Mouse (Mus musculus): ENCODE data around the gene Dpf3. TPM values are rescaled to one million over a fixed set of nuclear protein-coding genes. Genes with fewer than 3 reads are reported as not detected.
A peak's percentile ranks its signal among the peaks of the same experiment; 100 is the strongest.

Dpf3 gene
- total and polyA plus RNA-seq, 2 experiments from 2014 or later: 14.3 to 31.7 TPM

DNA sequence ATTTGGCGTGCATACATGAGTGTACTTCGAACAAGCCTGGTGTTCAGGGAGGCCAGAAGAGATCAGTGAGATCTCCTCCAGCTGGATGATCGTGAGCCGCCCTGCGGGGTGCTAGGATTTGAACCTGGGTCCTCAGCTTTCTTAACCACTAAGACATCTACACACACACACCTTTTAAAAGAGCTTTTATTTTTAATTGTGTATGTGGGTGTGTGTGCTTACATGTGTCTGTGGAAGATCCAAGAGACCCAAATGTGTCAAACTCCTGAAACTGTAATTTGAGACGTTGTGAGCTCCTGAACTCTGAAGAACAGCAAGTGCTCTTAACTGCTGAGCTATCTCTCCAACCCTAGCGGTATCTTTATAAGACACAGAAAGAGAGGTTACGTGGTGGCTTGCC lies 33.6 kb upstream of the Dpf3 start:
- DNase-seq (ENCODE audit: low spot score) (no peak), ATAC-seq (ENCODE audit: low FRiP score) (no peak)
- Histone ChIP-seq H3K4me3 (ENCODE audit: low read depth, low read length) (peak overlapping the region; percentile 61), H3K4me1 (ENCODE audit: insufficient read depth, low read length) (peaks cover 2% of the 10 kb centered on the region; the same call in 1 of the 2 replicates), H3K27ac (ENCODE audit: low read depth, low read length) (no peak overlapping the region), H3K27me3 (ENCODE audit: insufficient read depth, low read length) (no peaks in the 10 kb centered on the region), H3K36me3 (ENCODE audit: insufficient read depth, low read length) (peaks cover 2% of the 10 kb centered on the region; the same call in 1 of the 2 replicates), H3K4me2 (ENCODE audit: low read depth, low read length, poor library complexity, severe bottlenecking) (peak overlapping the region; percentile 57), H3K9ac (replicated peaks; ENCODE audit: low read length, poor library complexity, severe bottlenecking) (peak overlapping the region; percentile 74), H3K9me3 (ENCODE audit: low read length) (no peaks in the 10 kb centered on the region)
- TF ChIP-seq CTCF (IDR thresholded peaks at IDR 0.05): no peak
- WGBS: 47% methylated on average over 8 of the region's 8 CpGs

GRCm38 (mm10) chr12:83520311-83520890 lies 32.9 kb upstream of the Dpf3 start, which contains the start of gene Dcaf4:
TSS of gene Dcaf4 (plus strand) at chr12:83520466.
- DNase-seq (ENCODE audit: low spot score): peak; percentile 98
- Histone ChIP-seq H3K27me3 (ENCODE audit: insufficient read depth, low read length) (no peaks in the 10 kb centered on the region), H3K4me3 (ENCODE audit: low read depth, low read length) (peak within 1 kb of the TSS; percentile 61), H3K4me2 (ENCODE audit: low read depth, low read length, poor library complexity, severe bottlenecking) (peak within 1 kb of the TSS; percentile 57), H3K27ac (ENCODE audit: low read depth, low read length) (peak within 1 kb of the TSS; percentile 55), H3K4me1 (ENCODE audit: insufficient read depth, low read length) (peaks cover 2% of the 10 kb centered on the region; the same call in 1 of the 2 replicates), H3K9me3 (ENCODE audit: low read length) (no peaks in the 10 kb centered on the region), H3K36me3 (ENCODE audit: insufficient read depth, low read length) (no peaks in the 10 kb centered on the region), H3K9ac (replicated peaks; ENCODE audit: low read length, poor library complexity, severe bottlenecking) (peak within 1 kb of the TSS; percentile 74)
- WGBS: under 1% methylated on average over 32 of the region's 32 CpGs
- peak; percentile 51 for TF ChIP-seq CTCF (IDR thresholded peaks at IDR 0.05)
- ATAC-seq (ENCODE audit: low FRiP score): peak; percentile 99

- WGBS: 89% methylated on average over 3 of the region's 3 CpGs
- no peaks in the 10 kb centered on the region for H3K27me3 ChIP-seq (ENCODE audit: insufficient read depth, low read length)
- H3K27ac ChIP-seq (ENCODE audit: low read depth, low read length): no peak overlapping the region
- TF ChIP-seq CTCF (IDR thresholded peaks at IDR 0.05): no peak
- H3K4me1 ChIP-seq (ENCODE audit: insufficient read depth, low read length): peaks cover 2% of the 10 kb centered on the region; the same call in 1 of the 2 replicates
- no peak overlapping the region for H3K9ac ChIP-seq (replicated peaks; ENCODE audit: low read length, poor library complexity, severe bottlenecking)
- H3K9me3 ChIP-seq (ENCODE audit: low read length): no peaks in the 10 kb centered on the region
- ATAC-seq (ENCODE audit: low FRiP score) (no peak), DNase-seq (ENCODE audit: low spot score) (no peak)
- H3K36me3 ChIP-seq (ENCODE audit: insufficient read depth, low read length): no peaks in the 10 kb centered on the region
- H3K4me3 ChIP-seq (ENCODE audit: low read depth, low read length): no peak overlapping the region
- H3K4me2 ChIP-seq (ENCODE audit: low read depth, low read length, poor library complexity, severe bottlenecking): no peak overlapping the region
Observed at GRCm38 (mm10) chr12:83517580-83517979, 30.1 kb upstream of the Dpf3 start.

DNA sequence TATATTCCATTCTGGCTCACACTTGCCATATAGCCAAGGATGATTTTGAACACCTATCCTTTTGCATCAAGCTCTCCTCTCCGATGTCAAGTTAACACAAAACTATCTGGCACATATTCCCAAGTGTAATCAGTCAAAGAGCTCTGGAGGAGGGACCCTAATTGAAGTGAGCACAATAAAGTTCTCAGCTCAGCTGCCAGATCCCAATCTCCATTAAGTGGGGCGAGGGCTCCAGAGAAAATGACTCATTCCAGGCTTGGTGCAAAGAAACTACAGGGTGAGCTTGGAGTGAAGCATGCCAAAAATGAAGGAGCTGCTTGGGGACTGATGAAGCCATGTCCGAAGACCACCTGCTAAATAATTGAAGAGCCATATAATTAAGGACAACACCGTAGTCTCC lies 26.7 kb upstream of the Dpf3 start:
- 57% methylated on average over 4 of the region's 4 CpGs for WGBS
- H3K4me1 ChIP-seq (ENCODE audit: insufficient read depth, low read length): no peaks in the 10 kb centered on the region
- no peak overlapping the region for H3K27ac ChIP-seq (ENCODE audit: low read depth, low read length)
- no peak for DNase-seq (ENCODE audit: low spot score)
- no peaks in the 10 kb centered on the region for H3K9me3 ChIP-seq (ENCODE audit: low read length)
- no peak overlapping the region for H3K4me2 ChIP-seq (ENCODE audit: low read depth, low read length, poor library complexity, severe bottlenecking)
- no peak overlapping the region for H3K4me3 ChIP-seq (ENCODE audit: low read depth, low read length)
- no peak for ATAC-seq (ENCODE audit: low FRiP score)
- no peaks in the 10 kb centered on the region for H3K36me3 ChIP-seq (ENCODE audit: insufficient read depth, low read length)
- TF ChIP-seq CTCF (IDR thresholded peaks at IDR 0.05): no peak
- H3K9ac ChIP-seq (replicated peaks; ENCODE audit: low read length, poor library complexity, severe bottlenecking): no peak overlapping the region
- no peaks in the 10 kb centered on the region for H3K27me3 ChIP-seq (ENCODE audit: insufficient read depth, low read length)

DNA sequence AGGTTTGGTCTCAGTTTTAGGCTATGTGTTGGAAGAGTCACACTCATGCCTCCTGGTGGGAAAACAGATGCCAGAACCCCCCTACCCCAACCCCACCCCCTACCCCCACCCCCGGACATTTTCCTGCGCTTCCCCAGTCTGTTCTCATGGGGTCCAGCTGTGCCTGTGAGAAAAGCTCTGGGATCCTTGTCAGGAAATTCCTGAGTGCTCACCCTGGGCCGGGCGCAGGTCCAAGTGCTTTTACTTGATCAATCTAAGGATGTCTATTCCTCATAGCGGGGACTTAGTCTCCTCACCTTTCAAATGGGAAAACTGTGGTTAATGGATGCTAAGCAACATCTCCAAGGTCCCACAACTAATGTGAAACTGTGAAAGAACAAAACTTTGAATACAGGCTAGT lies 25.7 kb upstream of the Dpf3 start:
- Histone ChIP-seq H3K27ac (ENCODE audit: low read depth, low read length) (no peak overlapping the region), H3K4me1 (ENCODE audit: insufficient read depth, low read length) (no peaks in the 10 kb centered on the region), H3K4me3 (ENCODE audit: low read depth, low read length) (no peak overlapping the region), H3K9ac (replicated peaks; ENCODE audit: low read length, poor library complexity, severe bottlenecking) (no peak overlapping the region), H3K36me3 (ENCODE audit: insufficient read depth, low read length) (no peaks in the 10 kb centered on the region), H3K27me3 (ENCODE audit: insufficient read depth, low read length) (no peaks in the 10 kb centered on the region), H3K4me2 (ENCODE audit: low read depth, low read length, poor library complexity, severe bottlenecking) (no peak overlapping the region), H3K9me3 (ENCODE audit: low read length) (no peaks in the 10 kb centered on the region)
- no peak for TF ChIP-seq CTCF (IDR thresholded peaks at IDR 0.05)
- peak; percentile 28 for DNase-seq (ENCODE audit: low spot score)
- WGBS: 31% methylated on average over 5 of the region's 5 CpGs
- no peak for ATAC-seq (ENCODE audit: low FRiP score)

DNA sequence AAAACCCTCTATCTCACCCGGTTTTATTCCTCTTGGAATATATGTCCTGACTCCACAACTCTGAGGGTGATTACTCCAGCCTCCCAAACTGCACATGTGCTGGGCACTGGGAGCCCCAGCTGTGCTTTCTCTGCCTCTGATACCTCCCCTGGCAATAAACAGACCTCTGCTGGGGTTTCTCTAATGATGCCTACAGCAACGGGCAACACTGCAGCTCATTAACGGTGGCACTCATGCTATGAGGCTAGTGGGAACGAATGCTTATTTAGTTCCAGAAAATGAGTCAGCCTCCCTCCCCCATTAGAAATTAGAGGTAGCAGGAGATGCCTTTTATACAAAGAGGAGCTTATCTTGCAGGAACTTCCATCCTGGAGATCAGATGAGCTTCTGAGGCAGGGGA lies 25.3 kb upstream of the Dpf3 start:
- 17% methylated on average over 4 of the region's 4 CpGs for WGBS
- no peaks in the 10 kb centered on the region for H3K4me1 ChIP-seq (ENCODE audit: insufficient read depth, low read length)
- no peak overlapping the region for H3K4me3 ChIP-seq (ENCODE audit: low read depth, low read length)
- no peak overlapping the region for H3K27ac ChIP-seq (ENCODE audit: low read depth, low read length)
- no peaks in the 10 kb centered on the region for H3K36me3 ChIP-seq (ENCODE audit: insufficient read depth, low read length)
- H3K4me2 ChIP-seq (ENCODE audit: low read depth, low read length, poor library complexity, severe bottlenecking): no peak overlapping the region
- H3K9ac ChIP-seq (replicated peaks; ENCODE audit: low read length, poor library complexity, severe bottlenecking): no peak overlapping the region
- no peak for TF ChIP-seq CTCF (IDR thresholded peaks at IDR 0.05)
- no peak for ATAC-seq (ENCODE audit: low FRiP score)
- no peaks in the 10 kb centered on the region for H3K9me3 ChIP-seq (ENCODE audit: low read length)
- H3K27me3 ChIP-seq (ENCODE audit: insufficient read depth, low read length): no peaks in the 10 kb centered on the region
- DNase-seq (ENCODE audit: low spot score): peak; percentile 40

All from midbrain, postnatal 0 days (tissue).